Mouse (Mus musculus): ENCODE data around the gene Alx3. TPM values are rescaled to one million over a fixed set of nuclear protein-coding genes. Genes with fewer than 3 reads are reported as not detected.

Gene Alx3
- total and polyA plus RNA-seq, 3 experiments, result not detected

- Histone ChIP-seq H3K9ac (ENCODE audit: low read depth, low read length) (no peak overlapping the region), H3K36me3 (ENCODE audit: control insufficient read depth, insufficient read depth, low read length) (no peaks in the 10 kb centered on the region), H3K79me2 (replicated peaks; ENCODE audit: control insufficient read depth, insufficient read depth, low read length) (no peaks in the 10 kb centered on the region), H3K4me3 (no peak overlapping the region), H3K27ac (no peak overlapping the region), H3K4me1 (ENCODE audit: control insufficient read depth, insufficient read depth, low read length) (no peaks in the 10 kb centered on the region), H3K27me3 (ENCODE audit: control insufficient read depth, insufficient read depth, low read length) (no peaks in the 10 kb centered on the region)
- no peak for DNase-seq
- 75% methylated on average over 3 of the region's 3 CpGs for WGBS
- TF ChIP-seq POLR2A (IDR thresholded peaks at IDR 0.05; ENCODE audit: insufficient read depth, low read depth, low read length), result no peak
- TF ChIP-seq EP300 (IDR thresholded peaks at IDR 0.05; ENCODE audit: insufficient read depth, low read depth, low read length), result no peak
- TF ChIP-seq CTCF (IDR thresholded peaks at IDR 0.05), result no peak
- intact Hi-C loops (cut with DNase I), result loop anchor here (10.0 kb wide), 1 partner anchor 255 kb away; no protein-coding TSS in a partner anchor
Observed at GRCm38 (mm10) chr3:107609376-107609775, 14.5 kb downstream of the Alx3 start.

DNA sequence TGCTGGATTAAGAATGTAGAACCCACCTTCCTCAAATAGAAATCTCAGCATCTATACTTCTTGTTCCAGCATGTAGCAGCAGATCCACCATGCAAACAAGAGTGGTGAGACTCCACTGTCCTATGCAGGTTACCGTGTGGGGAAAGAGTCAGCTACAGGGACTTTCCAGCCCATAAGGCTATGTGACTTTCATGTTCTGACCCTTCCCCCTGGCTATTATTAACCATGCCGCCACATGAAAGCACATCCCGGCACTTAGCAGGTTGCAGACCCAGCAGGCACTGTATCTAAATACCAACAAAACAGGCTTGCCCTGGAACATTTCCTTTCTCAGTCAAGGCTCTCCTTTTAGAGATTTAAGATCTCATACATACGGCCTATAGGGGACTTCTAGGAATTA, 16.6 kb downstream of the Alx3 start:
- H3K27ac ChIP-seq, result no peak overlapping the region
- no peaks in the 10 kb centered on the region for H3K4me1 ChIP-seq (ENCODE audit: control insufficient read depth, insufficient read depth, low read length)
- H3K4me3 ChIP-seq, result no peak overlapping the region
- no peaks in the 10 kb centered on the region for H3K36me3 ChIP-seq (ENCODE audit: control insufficient read depth, insufficient read depth, low read length)
- TF ChIP-seq POLR2A (IDR thresholded peaks at IDR 0.05; ENCODE audit: insufficient read depth, low read depth, low read length) (no peak), EP300 (IDR thresholded peaks at IDR 0.05; ENCODE audit: insufficient read depth, low read depth, low read length) (no peak), CTCF (IDR thresholded peaks at IDR 0.05) (no peak)
- intact Hi-C loops (cut with DNase I), result loop anchor here (5.0 kb wide), 1 partner anchor 54 kb away; the partner anchor contains the start of gene Ubl4b
- WGBS, result 48% methylated on average over 4 of the region's 4 CpGs
- DNase-seq, result no peak
- H3K79me2 ChIP-seq (replicated peaks; ENCODE audit: control insufficient read depth, insufficient read depth, low read length), result no peaks in the 10 kb centered on the region
- no peaks in the 10 kb centered on the region for H3K27me3 ChIP-seq (ENCODE audit: control insufficient read depth, insufficient read depth, low read length)
- no peak overlapping the region for H3K9ac ChIP-seq (ENCODE audit: low read depth, low read length)

GRCm38 (mm10) chr3:107612902-107613525, 18.2 kb downstream of the Alx3 start:
- no peak overlapping the region for H3K27ac ChIP-seq
- WGBS, result 86% methylated on average over 11 of the region's 11 CpGs
- intact Hi-C loops (cut with DNase I), result loop anchor here (5.0 kb wide), 1 partner anchor 56 kb away; the partner anchor contains the start of gene Ubl4b
- H3K4me1 ChIP-seq (ENCODE audit: control insufficient read depth, insufficient read depth, low read length), result no peaks in the 10 kb centered on the region
- no peak overlapping the region for H3K4me3 ChIP-seq
- H3K9ac ChIP-seq (ENCODE audit: low read depth, low read length), result no peak overlapping the region
- H3K79me2 ChIP-seq (replicated peaks; ENCODE audit: control insufficient read depth, insufficient read depth, low read length), result no peaks in the 10 kb centered on the region
- no peaks in the 10 kb centered on the region for H3K36me3 ChIP-seq (ENCODE audit: control insufficient read depth, insufficient read depth, low read length)
- no peaks in the 10 kb centered on the region for H3K27me3 ChIP-seq (ENCODE audit: control insufficient read depth, insufficient read depth, low read length)
- peak; percentile 97 for TF ChIP-seq CTCF (IDR thresholded peaks at IDR 0.05)
- TF ChIP-seq EP300 (IDR thresholded peaks at IDR 0.05; ENCODE audit: insufficient read depth, low read depth, low read length), result no peak
- TF ChIP-seq POLR2A (IDR thresholded peaks at IDR 0.05; ENCODE audit: insufficient read depth, low read depth, low read length), result no peak
- DNase-seq, result peak; percentile 42 to 76

- Histone ChIP-seq H3K4me3 (no peak overlapping the region), H3K27me3 (ENCODE audit: control insufficient read depth, insufficient read depth, low read length) (no peaks in the 10 kb centered on the region), H3K27ac (no peak overlapping the region), H3K9ac (ENCODE audit: low read depth, low read length) (no peak overlapping the region), H3K79me2 (replicated peaks; ENCODE audit: control insufficient read depth, insufficient read depth, low read length) (no peaks in the 10 kb centered on the region), H3K36me3 (ENCODE audit: control insufficient read depth, insufficient read depth, low read length) (no peaks in the 10 kb centered on the region), H3K4me1 (ENCODE audit: control insufficient read depth, insufficient read depth, low read length) (no peaks in the 10 kb centered on the region)
- no peak for DNase-seq
- 95% methylated on average over 3 of the region's 3 CpGs for WGBS
- TF ChIP-seq POLR2A (IDR thresholded peaks at IDR 0.05; ENCODE audit: insufficient read depth, low read depth, low read length) (no peak), EP300 (IDR thresholded peaks at IDR 0.05; ENCODE audit: insufficient read depth, low read depth, low read length) (no peak), CTCF (IDR thresholded peaks at IDR 0.05) (no peak)
- intact Hi-C loops (cut with DNase I), result no loop called here
Observed at GRCm38 (mm10) chr3:107617800-107618199, 23.0 kb downstream of the Alx3 start.

DNA sequence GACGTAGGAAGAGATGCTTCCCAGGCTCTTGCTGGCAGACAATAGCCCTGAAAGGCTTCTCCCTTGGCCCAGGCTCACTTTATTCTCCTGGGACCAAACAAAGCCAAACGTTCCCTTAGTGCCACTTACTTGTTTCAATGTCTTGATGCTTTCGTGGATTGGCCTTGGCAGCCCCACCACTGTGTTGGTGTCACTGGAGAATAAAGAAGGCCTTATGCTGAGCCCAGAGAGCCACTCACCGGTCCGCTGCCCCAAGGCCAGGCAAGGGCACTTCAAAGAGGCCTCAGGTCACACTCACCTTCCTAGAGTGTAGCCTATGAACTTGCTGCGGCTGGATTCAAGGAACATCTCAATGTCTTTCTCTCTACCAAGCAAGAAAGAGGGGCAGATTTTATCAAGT, 25.1 kb downstream of the Alx3 start:
- Histone ChIP-seq H3K4me1 (ENCODE audit: control insufficient read depth, insufficient read depth, low read length) (no peaks in the 10 kb centered on the region), H3K27ac (no peak overlapping the region), H3K36me3 (ENCODE audit: control insufficient read depth, insufficient read depth, low read length) (no peaks in the 10 kb centered on the region), H3K9ac (ENCODE audit: low read depth, low read length) (no peak overlapping the region), H3K27me3 (ENCODE audit: control insufficient read depth, insufficient read depth, low read length) (no peaks in the 10 kb centered on the region), H3K4me3 (no peak overlapping the region), H3K79me2 (replicated peaks; ENCODE audit: control insufficient read depth, insufficient read depth, low read length) (no peaks in the 10 kb centered on the region)
- DNase-seq, result peak in 1 of 2 experiments; percentile 9
- WGBS, result 69% methylated on average over 6 of the region's 6 CpGs
- TF ChIP-seq EP300 (IDR thresholded peaks at IDR 0.05; ENCODE audit: insufficient read depth, low read depth, low read length) (no peak), CTCF (IDR thresholded peaks at IDR 0.05) (no peak), POLR2A (IDR thresholded peaks at IDR 0.05; ENCODE audit: insufficient read depth, low read depth, low read length) (no peak)
- intact Hi-C loops (cut with DNase I), result no loop called here

GRCm38 (mm10) chr3:107621286-107622075, 26.6 kb downstream of the Alx3 start:
- H3K27me3 ChIP-seq (ENCODE audit: control insufficient read depth, insufficient read depth, low read length), result no peaks in the 10 kb centered on the region
- TF ChIP-seq CTCF (IDR thresholded peaks at IDR 0.05), result no peak
- no peak for TF ChIP-seq EP300 (IDR thresholded peaks at IDR 0.05; ENCODE audit: insufficient read depth, low read depth, low read length)
- TF ChIP-seq POLR2A (IDR thresholded peaks at IDR 0.05; ENCODE audit: insufficient read depth, low read depth, low read length), result no peak
- H3K4me3 ChIP-seq, result no peak overlapping the region
- H3K79me2 ChIP-seq (replicated peaks; ENCODE audit: control insufficient read depth, insufficient read depth, low read length), result no peaks in the 10 kb centered on the region
- 90% methylated on average over 21 of the region's 21 CpGs for WGBS
- H3K27ac ChIP-seq, result no peak overlapping the region
- DNase-seq, result peak in 1 of 2 experiments; percentile 13
- H3K9ac ChIP-seq (ENCODE audit: low read depth, low read length), result no peak overlapping the region
- H3K4me1 ChIP-seq (ENCODE audit: control insufficient read depth, insufficient read depth, low read length), result no peaks in the 10 kb centered on the region
- H3K36me3 ChIP-seq (ENCODE audit: control insufficient read depth, insufficient read depth, low read length), result 0 out of 2 replicates have a peak, but pooled peaks cover 2% of the 10 kb centered on the region
- intact Hi-C loops (cut with DNase I), result no loop called here

Data from heart, adult 2 months (tissue).